Mouse (Mus musculus) CH12.LX (cell line): ENCODE results near the gene Tagln2.

Source experiments
- CTCF ChIP-seq, 2 experiments: IDR thresholded peaks in 1 of 2; conservative IDR thresholded peaks in 1 of 2; 2 replicates each; pipeline ENCODE4 v1.5.1; 2011 to 2012; ENCODE audit warnings: low read depth in 2 of 2, low read length in 2 of 2, improper control_type of control experiment in 1 of 2, inconsistent platforms in 1 of 2, mild to moderate bottlenecking in 1 of 2, moderate library complexity in 1 of 2
- EP300 ChIP-seq: IDR thresholded peaks from 2 replicates; pipeline ENCODE4 v1.6.1; 2011; ENCODE audit warnings: low read length, improper control_type of control experiment
- HCFC1 ChIP-seq: IDR thresholded peaks from 2 replicates; pipeline ENCODE4 v1.6.1; 2012; ENCODE audit warnings: low read depth, mild to moderate bottlenecking, inconsistent platforms, low read length, improper control_type of control experiment
- JUND ChIP-seq: conservative IDR thresholded peaks from 2 replicates; pipeline ENCODE4 v1.6.1; 2011; ENCODE audit warnings: low read depth, low read length, improper control_type of control experiment
- POLR2A ChIP-seq: IDR thresholded peaks from 2 replicates; pipeline ENCODE4 v1.6.1; 2011; ENCODE audit warnings: low read depth, mild to moderate bottlenecking, improper control_type of control experiment, low read length
- SMC3 ChIP-seq: IDR thresholded peaks from 2 replicates; pipeline ENCODE4 v1.6.1; 2011; ENCODE audit warnings: low read depth, low read length, improper control_type of control experiment
- TBP ChIP-seq: conservative IDR thresholded peaks from 2 replicates; pipeline ENCODE4 v1.6.1; 2011; ENCODE audit warnings: low read depth, low read length, improper control_type of control experiment
- TCF12 ChIP-seq: IDR thresholded peaks from 2 replicates; pipeline ENCODE4 v1.6.1; 2014; ENCODE audit warnings: low read depth, mild to moderate bottlenecking, inconsistent platforms, low read length, improper control_type of control experiment
- ZMIZ1 ChIP-seq: IDR thresholded peaks from 2 replicates; pipeline ENCODE4 v1.6.1; 2012; ENCODE audit warnings: low read depth, mild to moderate bottlenecking, inconsistent platforms, low read length, improper control_type of control experiment

- TF ChIP-seq POLR2A (no peak), CTCF (conservative IDR thresholded peaks at IDR 0.05 in 1 of 2, IDR thresholded peaks at IDR 0.05 in 1 of 2; ENCODE audit: low read depth in 2 of 2, low read length in 2 of 2) (no peak), TCF12 (no peak), SMC3 (no peak), HCFC1 (no peak), ZMIZ1 (no peak), EP300 (no peak), TBP (no peak), JUND (no peak)
Measured at GRCm38 (mm10) chr1:172510421-172510972, 10.7 kb downstream of the Tagln2 start.
